Mouse (Mus musculus): ENCODE measurements around the gene Ogdh. TPM values are rescaled to one million over a fixed set of nuclear protein-coding genes. Genes with fewer than 3 reads are reported as not detected.
"Not testable (repeated sequence)": the region's sequence is repeated elsewhere in the genome, so short reads cannot be mapped to it uniquely, and the experiment has no call there.

Gene Ogdh
- polyA plus RNA-seq, 1 experiment from 2014 or later: 54.8 TPM

GRCm38 (mm10) chr11:6366434-6366833 is 75.0 kb downstream of the Ogdh start:
- no peak overlapping the region for H3K4me3 ChIP-seq (ENCODE audit: low read depth, low read length)
- DNase-seq (ENCODE audit: low spot score): no peak
- 88% methylated on average over 6 of the region's 6 CpGs for WGBS
- no peak overlapping the region for H3K27ac ChIP-seq (ENCODE audit: low read depth, low read length)
- H3K4me2 ChIP-seq (ENCODE audit: low read length): no peak overlapping the region
- H3K27me3 ChIP-seq (replicated peaks; ENCODE audit: control insufficient read depth, insufficient read depth, low read length): no peaks in the 10 kb centered on the region
- no peak for ATAC-seq
- H3K9me3 ChIP-seq (replicated peaks; ENCODE audit: control insufficient read depth, low read length): no peaks in the 10 kb centered on the region
- no peaks in the 10 kb centered on the region for H3K36me3 ChIP-seq (ENCODE audit: control insufficient read depth, insufficient read depth, low read length)
- H3K4me1 ChIP-seq (ENCODE audit: control insufficient read depth, insufficient read depth, low read length): no peaks in the 10 kb centered on the region
- H3K9ac ChIP-seq (ENCODE audit: low read length): no peak overlapping the region

GRCm38 (mm10) chr11:6367156-6367555 is 75.7 kb downstream of the Ogdh start:
- H3K9me3 ChIP-seq (replicated peaks; ENCODE audit: control insufficient read depth, low read length): no peaks in the 10 kb centered on the region
- no peak overlapping the region for H3K27ac ChIP-seq (ENCODE audit: low read depth, low read length)
- H3K9ac ChIP-seq (ENCODE audit: low read length): no peak overlapping the region
- H3K27me3 ChIP-seq (replicated peaks; ENCODE audit: control insufficient read depth, insufficient read depth, low read length): no peaks in the 10 kb centered on the region
- WGBS: 89% methylated on average over 4 of the region's 4 CpGs
- no peaks in the 10 kb centered on the region for H3K36me3 ChIP-seq (ENCODE audit: control insufficient read depth, insufficient read depth, low read length)
- DNase-seq (ENCODE audit: low spot score) (no peak), ATAC-seq (no peak)
- H3K4me3 ChIP-seq (ENCODE audit: low read depth, low read length): no peak overlapping the region
- no peaks in the 10 kb centered on the region for H3K4me1 ChIP-seq (ENCODE audit: control insufficient read depth, insufficient read depth, low read length)
- no peak overlapping the region for H3K4me2 ChIP-seq (ENCODE audit: low read length)

GRCm38 (mm10) chr11:6367986-6368385 is 76.6 kb downstream of the Ogdh start:
- ATAC-seq; DNase-seq (ENCODE audit: low spot score): not testable (repeated sequence)

GRCm38 (mm10) chr11:6371376-6372155 is 80.1 kb downstream of the Ogdh start:
- Histone ChIP-seq H3K9me3 (replicated peaks; ENCODE audit: control insufficient read depth, low read length) (no peaks in the 10 kb centered on the region), H3K27ac (ENCODE audit: low read depth, low read length) (no peak overlapping the region), H3K4me1 (ENCODE audit: control insufficient read depth, insufficient read depth, low read length) (no peaks in the 10 kb centered on the region), H3K4me3 (ENCODE audit: low read depth, low read length) (no peak overlapping the region), H3K36me3 (ENCODE audit: control insufficient read depth, insufficient read depth, low read length) (no peaks in the 10 kb centered on the region), H3K27me3 (replicated peaks; ENCODE audit: control insufficient read depth, insufficient read depth, low read length) (no peaks in the 10 kb centered on the region), H3K9ac (ENCODE audit: low read length) (no peak overlapping the region), H3K4me2 (ENCODE audit: low read length) (no peak overlapping the region)
- ATAC-seq (no peak), DNase-seq (ENCODE audit: low spot score) (no peak)
- WGBS: 89% methylated on average over 11 of the region's 11 CpGs

More at GRCm38 (mm10) chr11:6367986-6368385, 76.6 kb downstream of the Ogdh start:
- 85% methylated on average over 5 of the region's 5 CpGs for WGBS
- not testable (repeated sequence) for H3K9me3 ChIP-seq (replicated peaks; ENCODE audit: control insufficient read depth, low read length); H3K27ac ChIP-seq (ENCODE audit: low read depth, low read length); H3K4me1 ChIP-seq (ENCODE audit: control insufficient read depth, insufficient read depth, low read length); H3K9ac ChIP-seq (ENCODE audit: low read length); H3K36me3 ChIP-seq (ENCODE audit: control insufficient read depth, insufficient read depth, low read length); H3K27me3 ChIP-seq (replicated peaks; ENCODE audit: control insufficient read depth, insufficient read depth, low read length); H3K4me3 ChIP-seq (ENCODE audit: low read depth, low read length); H3K4me2 ChIP-seq (ENCODE audit: low read length)

GRCm38 (mm10) chr11:6372784-6373183 is 81.4 kb downstream of the Ogdh start:
- H3K36me3 ChIP-seq (ENCODE audit: control insufficient read depth, insufficient read depth, low read length): no peaks in the 10 kb centered on the region
- DNase-seq (ENCODE audit: low spot score): peak; percentile 27
- H3K27me3 ChIP-seq (replicated peaks; ENCODE audit: control insufficient read depth, insufficient read depth, low read length): no peaks in the 10 kb centered on the region
- no peak overlapping the region for H3K9ac ChIP-seq (ENCODE audit: low read length)
- H3K9me3 ChIP-seq (replicated peaks; ENCODE audit: control insufficient read depth, low read length): no peaks in the 10 kb centered on the region
- H3K27ac ChIP-seq (ENCODE audit: low read depth, low read length): no peak overlapping the region
- no peaks in the 10 kb centered on the region for H3K4me1 ChIP-seq (ENCODE audit: control insufficient read depth, insufficient read depth, low read length)
- H3K4me3 ChIP-seq (ENCODE audit: low read depth, low read length): no peak overlapping the region
- no peak for ATAC-seq
- no peak overlapping the region for H3K4me2 ChIP-seq (ENCODE audit: low read length)
- 71% methylated on average over 9 of the region's 9 CpGs for WGBS

- H3K4me3 ChIP-seq (ENCODE audit: low read depth, low read length): no peak overlapping the region
- no peaks in the 10 kb centered on the region for H3K27me3 ChIP-seq (replicated peaks; ENCODE audit: control insufficient read depth, insufficient read depth, low read length)
- no peak overlapping the region for H3K27ac ChIP-seq (ENCODE audit: low read depth, low read length)
- DNase-seq (ENCODE audit: low spot score) (no peak), ATAC-seq (no peak)
- 85% methylated on average over 6 of the region's 6 CpGs for WGBS
- H3K4me1 ChIP-seq (ENCODE audit: control insufficient read depth, insufficient read depth, low read length): no peaks in the 10 kb centered on the region
- H3K9ac ChIP-seq (ENCODE audit: low read length): no peak overlapping the region
- no peaks in the 10 kb centered on the region for H3K9me3 ChIP-seq (replicated peaks; ENCODE audit: control insufficient read depth, low read length)
- no peak overlapping the region for H3K4me2 ChIP-seq (ENCODE audit: low read length)
- H3K36me3 ChIP-seq (ENCODE audit: control insufficient read depth, insufficient read depth, low read length): no peaks in the 10 kb centered on the region
These were observed 89.5 kb downstream of the Ogdh start for GRCm38 (mm10) chr11:6380916-6381315.

- H3K36me3 ChIP-seq (ENCODE audit: control insufficient read depth, insufficient read depth, low read length): peaks cover 20% of the 10 kb centered on the region
- H3K9ac ChIP-seq (ENCODE audit: low read length): peak overlapping the region; percentile 97; the same call in 1 of the 2 replicates
- H3K27ac ChIP-seq (ENCODE audit: low read depth, low read length): peak overlapping the region; percentile 95
- no peak overlapping the region for H3K4me2 ChIP-seq (ENCODE audit: low read length)
- DNase-seq (ENCODE audit: low spot score) (no peak), ATAC-seq (no peak)
- H3K9me3 ChIP-seq (replicated peaks; ENCODE audit: control insufficient read depth, low read length): no peaks in the 10 kb centered on the region
- H3K4me1 ChIP-seq (ENCODE audit: control insufficient read depth, insufficient read depth, low read length): peaks cover 13% of the 10 kb centered on the region
- H3K4me3 ChIP-seq (ENCODE audit: low read depth, low read length): peak overlapping the region; percentile 94; the same call in 1 of the 2 replicates
- no peaks in the 10 kb centered on the region for H3K27me3 ChIP-seq (replicated peaks; ENCODE audit: control insufficient read depth, insufficient read depth, low read length)
- 86% methylated on average over 6 of the region's 6 CpGs for WGBS
These were observed 96.8 kb downstream of the Ogdh start for GRCm38 (mm10) chr11:6388126-6388725.

- Histone ChIP-seq H3K27me3 (replicated peaks; ENCODE audit: control insufficient read depth, insufficient read depth, low read length) (no peaks in the 10 kb centered on the region), H3K9ac (ENCODE audit: low read length) (peak within 1 kb of the TSS; percentile 97), H3K4me3 (ENCODE audit: low read depth, low read length) (peak within 1 kb of the TSS; percentile 94), H3K36me3 (ENCODE audit: control insufficient read depth, insufficient read depth, low read length) (peaks cover 23% of the 10 kb centered on the region), H3K4me2 (ENCODE audit: low read length) (peak within 1 kb of the TSS; percentile 72), H3K27ac (ENCODE audit: low read depth, low read length) (peak within 1 kb of the TSS; percentile 95), H3K9me3 (replicated peaks; ENCODE audit: control insufficient read depth, low read length) (no peaks in the 10 kb centered on the region), H3K4me1 (ENCODE audit: control insufficient read depth, insufficient read depth, low read length) (peaks cover 13% of the 10 kb centered on the region)
- peak; percentile 99 for ATAC-seq
- peak; percentile 94 for DNase-seq (ENCODE audit: low spot score)
- 7% methylated on average over 46 of the region's 60 CpGs for WGBS
These were observed 97.4 kb downstream of the Ogdh start, which contains the start of gene Zmiz2 for GRCm38 (mm10) chr11:6388726-6389413. Gene Zmiz2 (plus strand): TSS chr11:6389074.

Measured in forebrain, embryonic 14.5 days (tissue).